Mouse (Mus musculus) urinary bladder, postnatal 25 days (tissue): ENCODE measurements around the gene Pmfbp1.
A peak's percentile ranks its signal among the peaks of the same experiment; 100 is the strongest.

Experiments used
- DNase-seq: peaks from one replicate; pipeline ENCODE4 v3.0.0; 2022; ENCODE audit warnings: low spot score

The Pmfbp1 gene

GRCm38 (mm10) chr8:109499009-109499717, 5.3 kb downstream of the Pmfbp1 start:
- DNase-seq: no peak

GRCm38 (mm10) chr8:109503566-109503965, 9.7 kb downstream of the Pmfbp1 start:
- DNase-seq: no peak

- no peak for DNase-seq
Measured at GRCm38 (mm10) chr8:109505560-109505959, 11.7 kb downstream of the Pmfbp1 start.

- DNase-seq: no peak
Measured at GRCm38 (mm10) chr8:109524008-109524407, 30.2 kb downstream of the Pmfbp1 start.

DNA sequence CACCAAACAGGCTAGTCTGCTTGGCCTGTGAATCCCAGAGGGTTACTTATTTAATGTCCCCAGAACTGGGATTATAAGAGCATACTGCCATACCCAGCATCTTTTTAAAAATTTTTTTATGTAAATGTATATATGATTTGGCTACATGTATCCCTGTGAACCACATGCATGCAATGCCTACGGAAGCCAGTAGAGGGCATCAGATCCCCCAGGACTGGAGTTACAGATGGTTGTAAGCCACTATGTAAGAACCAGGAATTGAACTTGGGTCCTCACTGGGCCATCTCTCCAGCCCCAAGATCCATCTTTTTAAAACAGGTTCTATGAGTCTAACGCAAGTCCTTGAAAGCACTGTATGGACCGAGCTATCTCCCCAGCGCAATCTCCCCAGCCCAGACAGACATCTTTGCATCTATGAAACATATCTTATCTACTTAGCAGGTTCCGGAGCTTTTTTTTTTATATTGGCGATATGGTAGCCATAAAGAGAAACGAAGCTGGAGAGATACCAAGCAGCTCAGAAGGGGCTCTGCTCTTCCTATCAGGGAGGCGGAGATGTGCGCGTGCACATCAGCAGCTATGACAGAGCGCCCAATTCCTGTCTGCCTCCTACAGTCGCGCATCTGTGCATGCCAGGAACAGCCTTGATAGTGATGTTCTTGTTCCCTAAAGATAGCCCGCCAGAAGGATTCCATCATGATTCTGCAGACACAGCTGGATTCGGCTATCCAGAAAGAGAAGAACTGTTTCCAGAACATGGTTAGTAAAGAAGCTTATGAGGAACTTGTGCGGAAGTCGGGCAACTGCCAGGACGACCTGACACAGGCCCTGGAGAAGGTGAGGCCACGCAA, 41.5 kb downstream of the Pmfbp1 start:
- DNase-seq: peak; percentile 19

GRCm38 (mm10) chr8:109536703-109537102, 42.9 kb downstream of the Pmfbp1 start:
- DNase-seq: peak; percentile 70

DNA sequence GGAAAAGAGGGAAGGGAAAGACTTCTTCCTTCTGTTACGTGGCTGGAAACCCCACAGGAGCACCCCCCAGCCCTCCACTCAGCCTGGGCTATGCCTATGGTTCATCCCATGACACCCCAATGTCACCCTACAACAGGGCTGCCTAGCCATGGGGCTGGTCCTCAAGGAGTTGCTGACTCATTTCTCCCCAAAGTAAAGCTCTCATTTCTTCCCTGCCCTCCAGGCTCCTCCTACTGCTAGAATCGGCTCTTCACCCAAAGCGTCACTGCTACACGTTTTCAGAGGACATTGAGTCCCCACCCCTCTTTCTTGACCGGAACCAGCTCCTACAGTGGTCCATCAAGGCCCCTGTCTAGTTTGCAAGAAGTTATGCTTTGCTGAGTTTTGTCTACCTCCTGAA, 48.3 kb downstream of the Pmfbp1 start:
- DNase-seq: no peak

DNA sequence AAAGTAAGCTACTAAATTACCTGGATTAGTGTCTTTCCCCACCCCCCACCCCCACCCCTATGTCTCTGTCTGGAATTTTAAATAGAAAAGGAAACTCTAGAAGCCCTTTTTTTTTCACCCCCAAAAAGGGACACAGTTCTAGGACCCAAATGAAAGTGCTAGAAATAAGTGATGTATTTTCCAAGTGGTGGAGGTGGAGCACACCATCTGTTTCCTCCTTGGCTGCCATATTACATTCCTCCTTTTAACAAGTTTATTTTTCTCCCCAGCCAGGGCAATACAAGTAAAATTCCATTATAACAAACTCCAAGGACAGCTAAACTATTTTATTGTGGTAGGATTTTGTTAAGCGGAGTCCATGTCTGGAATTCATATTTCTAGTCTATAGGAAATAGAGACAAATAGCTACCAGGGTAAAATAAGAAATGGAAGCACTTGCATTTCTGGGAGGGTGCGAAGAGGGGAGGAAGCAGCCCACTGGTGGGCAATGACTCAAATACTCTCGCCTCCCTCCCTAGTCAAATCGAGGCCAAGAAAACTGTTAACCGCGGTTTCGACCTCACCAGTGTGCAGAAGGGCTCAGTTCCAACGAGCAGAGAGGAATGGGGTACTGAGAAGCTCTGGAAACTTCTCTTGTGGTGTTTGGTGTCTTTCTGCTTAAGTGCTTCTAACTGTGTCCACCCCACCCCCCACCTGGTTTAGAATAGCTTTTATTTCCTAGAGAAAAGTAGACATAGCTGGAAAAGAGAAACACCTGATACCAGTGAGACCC, 49.1 kb downstream of the Pmfbp1 start:
- DNase-seq: no peak

GRCm38 (mm10) chr8:109544049-109544448, 50.2 kb downstream of the Pmfbp1 start:
- DNase-seq: no peak

- DNase-seq: no peak
Measured at GRCm38 (mm10) chr8:109551663-109552062, 57.8 kb downstream of the Pmfbp1 start.

- DNase-seq: no peak
Measured at GRCm38 (mm10) chr8:109563881-109564280, 70.1 kb downstream of the Pmfbp1 start.

- no peak for DNase-seq
Measured at GRCm38 (mm10) chr8:109564766-109565165, 70.9 kb downstream of the Pmfbp1 start.

DNA sequence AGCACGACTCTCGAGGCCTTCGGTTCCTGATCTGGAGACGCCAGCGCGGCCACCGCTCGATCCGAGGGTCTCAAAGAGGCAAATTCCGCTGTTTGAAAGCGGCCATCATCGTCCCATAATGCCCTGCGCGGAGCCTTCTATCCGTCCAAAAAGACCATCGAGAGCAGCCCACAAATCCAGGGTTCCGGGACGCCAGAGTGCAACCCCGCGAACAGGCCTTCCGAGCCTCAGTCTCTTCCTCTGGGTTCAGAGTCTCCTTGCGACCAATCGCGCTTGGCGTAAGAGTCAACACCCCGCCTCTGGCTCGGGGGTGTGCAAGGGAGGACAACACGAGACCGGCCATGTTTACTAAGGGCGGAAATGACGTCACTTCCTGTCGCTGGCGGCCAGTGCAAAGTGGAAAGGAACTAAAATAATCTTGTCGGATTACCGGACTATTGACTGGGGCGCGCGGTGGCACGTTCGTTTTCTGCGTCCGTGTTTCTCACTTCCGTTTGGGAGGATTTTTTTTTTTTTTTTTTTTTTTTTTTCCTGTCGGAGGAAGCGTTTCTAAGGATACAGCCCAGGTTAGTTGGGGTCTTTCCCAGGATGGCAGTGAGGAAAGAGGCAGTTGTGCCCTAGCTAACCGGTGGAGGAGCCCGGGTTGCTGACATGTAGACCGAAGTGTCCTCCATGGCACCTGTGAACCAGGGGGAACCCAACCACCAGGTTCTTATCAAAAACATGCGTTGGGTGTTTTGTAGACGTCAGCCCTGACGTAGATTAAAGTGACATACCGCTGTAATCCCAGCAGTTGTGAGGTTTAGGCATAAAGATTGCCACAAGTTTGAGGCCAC, 71.9 kb downstream of the Pmfbp1 start, which contains the start of the genes Dhx38 and Txnl4b:
Gene Dhx38 (minus strand): TSS at position 364 of the 836 bp plus-strand sequence.
Gene Txnl4b (plus strand): TSS at position 395 of the 836 bp plus-strand sequence.
- DNase-seq: peak; percentile 96

GRCm38 (mm10) chr8:109571139-109571538, 77.3 kb downstream of the Pmfbp1 start:
- no peak for DNase-seq

DNA sequence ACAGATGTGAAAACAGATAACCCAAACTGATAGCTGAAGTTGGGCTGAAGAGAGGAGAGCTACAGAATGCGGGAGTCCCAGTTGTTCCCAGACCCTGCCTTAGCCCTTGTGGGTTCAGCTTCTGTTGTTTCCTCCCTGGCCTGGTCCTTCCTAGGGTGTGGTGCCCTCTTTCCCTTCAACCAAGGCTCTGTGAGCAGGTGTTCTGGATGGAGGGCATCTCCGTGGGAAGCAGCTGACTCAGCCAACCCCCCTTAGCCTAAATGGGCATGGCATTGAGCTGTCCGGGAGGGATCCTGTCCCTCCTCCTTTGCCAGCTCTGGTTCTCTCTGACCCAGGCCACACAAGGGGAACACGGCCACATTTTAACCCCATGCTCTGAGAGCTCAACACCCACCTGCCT, 82.5 kb downstream of the Pmfbp1 start:
- no peak for DNase-seq

DNA sequence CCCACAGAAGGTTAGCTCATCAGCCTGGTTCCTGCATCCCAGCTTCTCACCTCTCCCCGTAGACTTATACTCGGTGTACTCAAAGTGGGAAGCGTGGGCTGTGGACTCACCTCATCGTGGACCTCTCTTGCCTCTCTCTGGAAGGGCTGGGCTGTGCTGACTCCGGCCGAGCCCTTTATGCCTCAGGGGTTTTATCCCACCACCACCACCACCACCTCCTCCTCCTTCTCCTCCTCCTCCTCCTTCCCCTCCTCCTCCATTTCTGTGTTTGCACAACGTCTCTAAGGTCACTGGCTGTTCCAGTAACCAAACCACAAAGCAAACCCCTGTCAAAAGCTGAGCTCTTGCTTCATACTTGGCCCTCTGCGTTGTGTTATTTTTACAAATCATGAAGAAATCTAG, 85.1 kb downstream of the Pmfbp1 start, which contains the start of gene Hp:
Gene Hp (minus strand): TSS at position 273 of the 402 bp plus-strand sequence.
- DNase-seq: no peak

DNA sequence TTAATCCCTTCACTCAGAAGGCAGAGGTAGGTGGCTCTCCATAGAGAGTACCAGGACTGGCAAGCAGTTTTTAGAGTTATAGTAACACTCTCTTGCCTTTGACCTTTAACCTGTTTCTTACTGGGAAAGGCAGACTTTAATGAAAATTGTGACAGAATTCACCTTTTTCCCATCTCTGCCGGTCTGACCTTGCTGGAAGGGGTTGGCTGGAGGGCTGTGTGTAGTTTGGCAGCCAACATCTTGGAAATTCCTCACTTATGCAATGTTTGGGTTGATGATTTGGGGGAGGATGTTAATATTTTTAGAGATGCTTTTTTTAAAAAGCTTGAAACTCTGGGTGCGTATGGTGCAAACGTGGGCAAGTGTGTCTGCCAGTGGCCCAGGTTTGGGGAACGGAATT, 90.5 kb downstream of the Pmfbp1 start:
- no peak for DNase-seq

GRCm38 (mm10) chr8:109584830-109585229, 91.0 kb downstream of the Pmfbp1 start:
- no peak for DNase-seq

DNA sequence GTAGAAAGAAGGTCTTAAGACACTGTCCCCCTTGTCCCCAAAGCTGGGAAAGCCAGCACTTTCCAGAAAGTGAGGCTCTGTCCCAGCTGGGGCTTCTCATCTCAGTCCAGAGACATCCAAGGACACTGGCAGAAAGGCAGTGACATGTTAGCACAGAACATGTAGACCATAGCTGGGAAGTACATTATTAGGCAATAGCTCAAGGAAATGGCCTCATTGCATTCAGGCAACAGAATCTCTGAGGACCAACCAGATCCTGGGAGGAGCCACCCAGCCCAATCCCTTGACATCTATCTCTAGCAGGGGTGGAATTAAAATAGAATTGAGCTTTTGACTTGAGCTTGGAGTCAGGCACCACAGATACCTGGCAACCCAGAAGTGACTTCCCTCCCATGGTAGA, 91.8 kb downstream of the Pmfbp1 start:
- DNase-seq: no peak

GRCm38 (mm10) chr8:109586972-109587504, 93.2 kb downstream of the Pmfbp1 start:
- peak; percentile 67 for DNase-seq

DNA sequence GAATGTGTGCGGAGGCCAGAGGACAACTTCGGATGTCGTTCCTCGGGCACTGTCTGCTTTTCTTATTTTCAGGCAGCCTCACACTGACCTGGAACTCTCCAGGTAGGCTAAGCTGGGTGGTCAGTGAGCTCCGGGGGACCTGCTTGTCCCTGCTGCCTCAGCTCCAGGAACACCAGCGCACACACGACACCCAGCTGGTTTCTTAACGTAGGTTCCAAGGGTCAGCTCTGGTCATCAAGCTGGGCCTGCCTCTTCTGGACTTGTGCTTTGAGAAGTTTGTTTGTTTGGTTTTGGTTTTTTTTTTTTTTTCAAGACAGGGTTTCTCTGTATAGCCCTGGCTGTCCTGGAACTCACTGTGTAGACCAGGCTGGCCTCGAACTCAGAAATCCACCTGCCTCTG, 97.1 kb downstream of the Pmfbp1 start:
- DNase-seq: no peak
